35 mouse cellular contexts compared by ENCODE assay signal in the genomic region with DNA sequence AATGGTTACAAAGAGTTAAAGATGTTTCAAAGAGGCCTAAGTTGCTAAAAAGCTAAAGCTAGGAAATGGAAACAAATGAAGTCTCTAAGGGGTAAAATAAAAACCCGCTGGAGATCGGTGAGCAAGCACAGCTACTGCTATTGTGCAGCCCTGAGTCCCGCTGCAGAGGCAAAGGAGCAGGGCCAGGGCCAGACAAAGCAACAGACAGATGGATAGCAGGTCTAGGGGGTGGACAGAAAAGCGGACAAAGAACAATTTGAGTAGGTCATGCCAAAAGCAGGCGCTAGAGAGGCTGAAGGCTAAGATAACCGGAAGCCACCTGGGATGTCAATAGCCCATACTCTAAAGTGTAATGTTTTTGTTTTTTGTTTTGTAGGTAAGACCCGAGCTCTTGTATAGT. TPM values are rescaled to one million over a fixed set of nuclear protein-coding genes. Genes with fewer than 3 reads are reported as not detected.
"Had no signal": no experiment of that assay in that cellular context is flagged by ENCODE, and none has a peak within 500 bp of the region (broad histone marks: within the 10 kb centered on the region; RNA-seq: fewer than 3 reads in every experiment).

No protein-coding gene starts in this region.

- H3K4me1 ChIP-seq: limb, embryonic 10.5 days; liver, embryonic 12.5 days; liver, embryonic 13.5 days; liver, embryonic 15.5 days had no signal

- DNase-seq: left cerebral cortex, postnatal 4 days; liver; liver, embryonic 13.5 days; liver, postnatal 0 days; lung, adult 18-20 months; lung, adult 2 months; lung, embryonic 14.5 days; lung, postnatal 10 days; lung, postnatal 14 days; lung, postnatal 36 days; lung, postnatal 4 days; midbrain, embryonic 14.5 days had no signal

- H3K4me2 ChIP-seq: limb, embryonic 12.5 days; limb, embryonic 13.5 days; limb, embryonic 15.5 days; liver, embryonic 11.5 days; liver, embryonic 12.5 days; liver, embryonic 13.5 days; liver, embryonic 15.5 days; lung, embryonic 14.5 days; lung, embryonic 15.5 days; midbrain, embryonic 11.5 days; midbrain, embryonic 12.5 days; midbrain, embryonic 13.5 days; midbrain, embryonic 15.5 days had no signal

- H3K27ac ChIP-seq: limb, embryonic 10.5 days; limb, embryonic 12.5 days; limb, embryonic 13.5 days; limb, embryonic 15.5 days; liver, embryonic 12.5 days; liver, embryonic 13.5 days; liver, embryonic 14.5 days; liver, embryonic 15.5 days; lung, embryonic 15.5 days; macrophage; midbrain, embryonic 10.5 days; midbrain, embryonic 12.5 days; midbrain, embryonic 13.5 days; midbrain, embryonic 15.5 days had no signal

- H3K27me3 ChIP-seq: limb, embryonic 12.5 days; limb, embryonic 13.5 days; limb, embryonic 15.5 days; liver, embryonic 12.5 days; liver, embryonic 13.5 days; liver, embryonic 15.5 days; lung, embryonic 15.5 days; midbrain, embryonic 12.5 days; midbrain, embryonic 13.5 days; midbrain, embryonic 15.5 days had no signal

- H3K9me3 ChIP-seq: limb, embryonic 10.5 days; limb, embryonic 12.5 days; limb, embryonic 13.5 days; limb, embryonic 15.5 days; liver, embryonic 12.5 days; liver, embryonic 13.5 days; liver, embryonic 15.5 days; lung, embryonic 15.5 days; megakaryocyte, embryonic 14.5 days; midbrain, embryonic 10.5 days; midbrain, embryonic 12.5 days; midbrain, embryonic 13.5 days; midbrain, embryonic 15.5 days had no signal

- ATAC-seq: liver, embryonic 12.5 days; liver, postnatal 0 days; lung, postnatal 0 days; midbrain, embryonic 13.5 days; midbrain, embryonic 15.5 days; midbrain, embryonic 16.5 days had no signal

- H3K9ac ChIP-seq: limb, embryonic 12.5 days; limb, embryonic 13.5 days; limb, embryonic 15.5 days; liver, embryonic 12.5 days; liver, embryonic 13.5 days; liver, embryonic 14.5 days; liver, embryonic 15.5 days; liver, postnatal 0 days; lung, embryonic 14.5 days; lung, embryonic 15.5 days; midbrain, embryonic 12.5 days; midbrain, embryonic 13.5 days; midbrain, embryonic 15.5 days had no signal

- H3K4me3 ChIP-seq: limb, embryonic 10.5 days; limb, embryonic 12.5 days; limb, embryonic 13.5 days; limb, embryonic 15.5 days; liver, embryonic 12.5 days; liver, embryonic 13.5 days; liver, embryonic 15.5 days; lung, embryonic 15.5 days; megakaryocyte, embryonic 14.5 days; midbrain, embryonic 10.5 days; midbrain, embryonic 12.5 days; midbrain, embryonic 13.5 days; midbrain, embryonic 15.5 days; myocyte had no signal

- H3K36me3 ChIP-seq: limb, embryonic 10.5 days; limb, embryonic 12.5 days; limb, embryonic 13.5 days; limb, embryonic 15.5 days; liver, embryonic 12.5 days; liver, embryonic 13.5 days; liver, embryonic 15.5 days; lung, embryonic 15.5 days; midbrain, embryonic 10.5 days; midbrain, embryonic 12.5 days; midbrain, embryonic 13.5 days; midbrain, embryonic 15.5 days had no signal

RNA-seq across cellular contexts. Expression of a gene that starts 2.8 kb away (rescaled TPM):
- total RNA-seq: megakaryocyte progenitor cell, adult 5-6 weeks; megakaryocyte-erythroid progenitor cell, adult 5-6 weeks; monocyte, adult 5-6 weeks had no signal
- polyA plus RNA-seq: limb, embryonic 10.5 days; liver, adult 2 months; liver, embryonic 11.5 days; liver, embryonic 12.5 days; liver, embryonic 13.5 days; lung, embryonic 14.5 days; macrophage; midbrain, embryonic 10.5 days had no signal
